Mouse (Mus musculus) midbrain, embryonic 14.5 days (tissue): ENCODE results near the gene Prima1. TPM values are rescaled to one million over a fixed set of nuclear protein-coding genes. Genes with fewer than 3 reads are reported as not detected.

Experiments
- ATAC-seq: fragments of 200-750 bp; cut with Nextera tagmentation; 2 replicates; pipeline ENCODE4 v1.8.0; 2017; ENCODE audit warnings: moderate number of reproducible peaks, moderate library complexity; ENCODE audit not compliant: low FRiP score, low TSS enrichment
- DNase-seq: peaks from one replicate; pipeline ENCODE4 v3.0.0-alpha.2; 2015
- H3K27ac ChIP-seq: fragments of 300-500 bp; sonication (generic); replicated peaks from 2 replicates; pipeline ENCODE4 v1.5.1; 2014; ENCODE audit warnings: mild to moderate bottlenecking, low read depth, low read length, moderate library complexity
- H3K27me3 ChIP-seq: fragments of 300-500 bp; sonication (generic); 2 replicates; pipeline ENCODE4 v1.6.1; 2014; ENCODE audit warnings: low read length, control low read depth, mixed read lengths; ENCODE audit not compliant: control insufficient read depth, insufficient read depth
- H3K36me3 ChIP-seq: fragments of 300-500 bp; sonication (generic); 2 replicates; pipeline ENCODE4 v1.6.1; 2014; ENCODE audit warnings: low read length, control low read depth; ENCODE audit not compliant: control insufficient read depth, insufficient read depth
- H3K4me1 ChIP-seq: fragments of 300-500 bp; sonication (generic); 2 replicates; pipeline ENCODE4 v1.6.1; 2014; ENCODE audit warnings: mild to moderate bottlenecking, antibody characterized with exemption, low read length, control low read depth; ENCODE audit not compliant: control insufficient read depth, insufficient read depth
- H3K4me2 ChIP-seq: fragments of 300-500 bp; sonication (generic); 2 replicates; pipeline ENCODE4 v1.6.1; 2014; ENCODE audit warnings: mild to moderate bottlenecking, low read length, moderate library complexity
- H3K4me3 ChIP-seq: fragments of 300-500 bp; sonication (generic); replicated peaks from 2 replicates; pipeline ENCODE4 v1.5.1; 2014; ENCODE audit warnings: low read depth, low read length
- H3K9ac ChIP-seq: fragments of 300-500 bp; sonication (generic); replicated peaks from 2 replicates; pipeline ENCODE4 v1.6.1; 2014; ENCODE audit warnings: mild to moderate bottlenecking, low read length, moderate library complexity
- H3K9me3 ChIP-seq: fragments of 300-500 bp; sonication (generic); 2 replicates; pipeline ENCODE4 v1.6.1; 2016; ENCODE audit warnings: low read length, control low read depth, mixed read lengths; ENCODE audit not compliant: control insufficient read depth
- WGBS: fragments of 180-500 bp; shearing (Covaris S2); extraction: QIAGEN DNeasy Blood & Tissue Kit; methylation state at CpG from one replicate; pipeline ENCODE4 v1.1.7; 2014; 5-methylcytosine and 5-hydroxymethylcytosine counted together
- polyA plus RNA-seq: library from polyadenylated mRNA; unstranded; fragments of >200 nt; fragmentation: Nextera tagmentation; extraction: Ambion mirVana; gene quantifications from 2 replicates; pipeline ENCODE4 v1.2.1, GENCODE M21; 2014

Prima1 gene
- polyA plus RNA-seq, 1 experiment from 2014 or later, result 1.1 TPM

GRCm38 (mm10) chr12:103272176-103272575 is 30.2 kb upstream of the Prima1 start:
- Histone ChIP-seq H3K4me2 (no peak overlapping the region), H3K27me3 (no peaks in the 10 kb centered on the region), H3K4me3 (no peak overlapping the region), H3K4me1 (no peaks in the 10 kb centered on the region), H3K9ac (no peak overlapping the region), H3K36me3 (no peaks in the 10 kb centered on the region), H3K27ac (no peak overlapping the region), H3K9me3 (no peaks in the 10 kb centered on the region)
- 92% methylated on average over 3 of the region's 3 CpGs for WGBS
- no peak for ATAC-seq
- no peak for DNase-seq

DNA sequence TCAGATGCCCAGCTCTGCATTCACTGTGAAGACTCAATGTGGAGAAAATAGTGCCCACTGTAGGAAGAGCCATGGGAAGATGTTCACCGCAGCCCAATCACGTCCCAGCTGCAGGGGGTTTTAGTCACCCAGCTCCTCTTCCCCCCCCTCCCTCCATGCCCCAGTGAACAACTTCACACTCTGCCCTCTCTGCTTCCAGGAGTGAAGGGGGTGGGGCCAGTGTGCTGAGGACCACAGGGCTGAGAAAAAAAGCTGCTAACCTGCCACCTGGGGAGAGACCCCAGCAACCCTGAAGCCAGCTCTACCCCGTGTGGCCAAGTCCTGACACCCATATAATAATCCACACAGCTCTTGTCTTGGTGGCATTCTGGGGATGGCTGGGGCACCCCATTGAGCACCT is 24.7 kb upstream of the Prima1 start:
- H3K4me1 ChIP-seq, result no peaks in the 10 kb centered on the region
- ATAC-seq, result no peak
- no peak overlapping the region for H3K9ac ChIP-seq
- 20% methylated on average over 3 of the region's 3 CpGs for WGBS
- no peak overlapping the region for H3K4me2 ChIP-seq
- H3K27ac ChIP-seq, result no peak overlapping the region
- no peak for DNase-seq
- H3K36me3 ChIP-seq, result no peaks in the 10 kb centered on the region
- no peaks in the 10 kb centered on the region for H3K27me3 ChIP-seq
- H3K4me3 ChIP-seq, result no peak overlapping the region
- H3K9me3 ChIP-seq, result no peaks in the 10 kb centered on the region

DNA sequence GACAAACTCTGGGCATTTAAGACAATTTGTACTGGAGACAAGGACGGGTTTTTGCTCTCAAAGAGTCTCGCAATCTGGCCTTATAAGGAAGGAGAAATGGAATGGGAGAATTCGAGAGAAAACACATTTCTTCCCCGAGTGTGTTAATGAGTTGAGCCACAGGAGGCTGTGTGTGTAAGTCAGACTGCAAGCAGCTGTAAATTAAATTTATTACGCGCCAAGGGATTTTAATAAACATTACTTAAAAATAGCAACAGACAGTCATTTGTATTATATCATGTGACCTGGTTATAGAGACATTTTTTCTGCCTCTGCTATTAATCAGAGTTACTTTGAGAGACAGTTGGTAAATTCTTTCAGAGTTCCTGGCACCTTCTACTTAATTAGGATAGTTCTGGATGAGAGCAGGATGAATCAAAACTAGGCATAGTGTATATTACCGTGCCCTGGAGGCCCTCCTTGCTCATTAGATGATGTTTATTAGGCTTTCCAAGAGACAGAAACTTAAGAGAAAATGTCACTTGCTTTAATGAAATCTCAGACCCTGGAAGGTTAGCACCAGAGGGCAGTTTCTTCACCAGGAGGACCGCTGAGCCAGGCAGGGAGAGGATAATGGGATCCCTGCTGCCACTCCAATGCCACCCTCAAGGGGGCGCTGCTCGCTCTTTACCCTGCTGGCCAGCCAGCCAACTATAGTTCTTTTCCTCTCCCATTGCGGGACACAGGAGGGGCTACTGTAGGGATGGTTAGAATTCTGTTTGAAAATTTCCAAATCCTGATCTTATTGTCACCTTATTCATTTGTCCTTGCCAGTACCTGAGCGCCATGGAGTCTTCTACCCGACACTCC is 20.3 kb upstream of the Prima1 start:
- no peak overlapping the region for H3K27ac ChIP-seq
- H3K4me3 ChIP-seq, result no peak overlapping the region
- no peak overlapping the region for H3K9ac ChIP-seq
- 68% methylated on average over 13 of the region's 13 CpGs for WGBS
- no peaks in the 10 kb centered on the region for H3K4me1 ChIP-seq
- H3K4me2 ChIP-seq, result no peak overlapping the region
- H3K36me3 ChIP-seq, result no peaks in the 10 kb centered on the region
- DNase-seq (peak; percentile 10), ATAC-seq (no peak)
- H3K9me3 ChIP-seq, result no peaks in the 10 kb centered on the region
- H3K27me3 ChIP-seq, result no peaks in the 10 kb centered on the region

DNA sequence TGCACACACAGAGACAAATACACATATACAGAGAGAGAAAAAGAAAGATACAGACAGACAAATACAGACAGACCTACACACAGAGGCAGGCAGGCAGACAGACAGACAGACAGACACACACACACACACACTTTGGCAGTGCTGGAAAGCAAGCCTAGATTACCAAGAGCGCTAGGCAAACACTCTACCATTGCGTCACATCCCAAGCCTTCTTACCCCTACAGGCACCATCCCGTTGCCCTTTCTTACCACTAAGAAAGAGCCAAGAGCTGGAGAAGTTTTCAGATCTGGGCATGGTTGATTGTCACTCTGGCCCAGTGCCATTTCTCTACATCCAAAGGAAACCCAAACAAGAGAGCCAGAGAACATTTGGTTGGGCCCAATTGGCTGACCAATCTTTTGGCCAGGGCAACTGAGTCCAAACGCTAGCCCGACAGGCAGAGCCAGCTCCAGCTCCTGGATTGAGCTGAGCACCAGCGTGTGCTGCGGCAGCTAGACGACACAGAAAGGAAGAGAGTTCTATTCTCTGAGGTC is 11.0 kb upstream of the Prima1 start:
- 92% methylated on average over 8 of the region's 8 CpGs for WGBS
- no peaks in the 10 kb centered on the region for H3K9me3 ChIP-seq
- no peak overlapping the region for H3K9ac ChIP-seq
- no peak overlapping the region for H3K27ac ChIP-seq
- ATAC-seq, result no peak
- no peaks in the 10 kb centered on the region for H3K36me3 ChIP-seq
- no peak overlapping the region for H3K4me3 ChIP-seq
- no peak for DNase-seq
- no peak overlapping the region for H3K4me2 ChIP-seq
- H3K27me3 ChIP-seq, result no peaks in the 10 kb centered on the region
- H3K4me1 ChIP-seq, result no peaks in the 10 kb centered on the region

DNA sequence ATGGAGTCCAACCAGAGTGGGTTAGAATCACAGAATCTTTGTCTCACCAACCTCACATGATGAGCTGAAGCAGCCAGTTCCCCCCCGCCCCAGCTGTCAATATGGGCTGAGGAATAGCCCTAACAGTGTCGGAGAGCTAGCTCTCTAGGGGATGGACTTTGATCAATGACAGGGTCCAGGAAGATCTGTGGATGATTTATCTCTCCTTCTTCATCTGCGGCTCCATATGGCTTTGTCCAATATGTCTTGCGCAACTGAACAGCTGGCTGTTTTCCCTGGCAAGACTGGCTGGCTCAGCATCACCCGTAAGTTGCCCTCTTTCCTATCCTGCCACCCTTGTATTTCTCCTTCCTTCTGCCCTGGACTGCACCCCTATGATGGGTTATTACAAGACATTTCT is 9.2 kb upstream of the Prima1 start:
- ATAC-seq, result no peak
- WGBS, result 92% methylated on average over 5 of the region's 5 CpGs

DNA sequence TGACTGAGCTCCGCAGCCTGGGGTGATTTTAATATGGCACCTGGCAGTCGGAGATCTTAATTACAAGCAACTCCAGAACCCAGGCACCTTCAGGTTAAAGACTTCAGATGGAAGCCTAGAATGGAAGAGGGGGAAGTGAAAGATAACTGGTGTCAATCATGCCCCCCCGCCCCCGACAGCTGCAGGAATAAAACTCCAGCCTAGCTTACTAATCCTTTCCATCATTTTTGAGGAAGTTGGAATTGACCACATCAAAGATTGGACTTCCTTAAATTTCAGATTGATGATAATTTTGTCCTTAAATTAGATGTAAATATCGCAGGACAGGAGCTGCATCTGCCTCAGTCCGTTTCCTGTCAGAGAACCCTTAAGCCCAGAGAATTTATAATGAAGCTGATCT is 8.4 kb upstream of the Prima1 start:
- no peaks in the 10 kb centered on the region for H3K27me3 ChIP-seq
- no peaks in the 10 kb centered on the region for H3K9me3 ChIP-seq
- H3K27ac ChIP-seq, result no peak overlapping the region
- H3K9ac ChIP-seq, result no peak overlapping the region
- no peak for ATAC-seq
- DNase-seq, result no peak
- H3K4me1 ChIP-seq, result no peaks in the 10 kb centered on the region
- no peak overlapping the region for H3K4me2 ChIP-seq
- WGBS, result 88% methylated on average over 6 of the region's 6 CpGs
- no peak overlapping the region for H3K4me3 ChIP-seq
- no peaks in the 10 kb centered on the region for H3K36me3 ChIP-seq

More for the DNA sequence above, 9.2 kb upstream of the Prima1 start:
- no peak overlapping the region for H3K9ac ChIP-seq
- no peaks in the 10 kb centered on the region for H3K9me3 ChIP-seq
- DNase-seq, result no peak
- H3K36me3 ChIP-seq, result no peaks in the 10 kb centered on the region
- H3K27me3 ChIP-seq, result no peaks in the 10 kb centered on the region
- H3K4me1 ChIP-seq, result no peaks in the 10 kb centered on the region
- no peak overlapping the region for H3K4me2 ChIP-seq
- H3K4me3 ChIP-seq, result no peak overlapping the region
- no peak overlapping the region for H3K27ac ChIP-seq

DNA sequence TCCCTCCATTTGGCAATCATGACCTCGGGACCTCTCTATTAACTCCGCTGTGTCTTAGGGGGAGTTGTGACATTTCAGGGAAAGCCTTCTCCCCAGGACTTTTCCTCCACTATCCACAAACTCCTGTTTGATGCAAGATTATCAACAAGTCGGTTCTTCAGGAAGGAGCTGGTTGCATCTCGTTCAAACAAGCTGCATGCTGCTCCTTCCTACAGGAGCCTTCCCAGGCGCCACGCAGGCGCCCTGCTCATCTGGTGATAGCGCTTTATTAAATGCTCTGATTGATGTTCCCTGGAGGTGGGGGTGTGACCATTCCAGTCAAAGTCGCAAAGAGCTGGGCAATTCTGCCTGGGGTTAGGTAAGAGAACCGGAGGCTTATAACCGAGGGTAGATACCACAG is 1.1 kb upstream of the Prima1 start:
- 0 out of 2 replicates have a peak, but pooled peaks cover 3% of the 10 kb centered on the region for H3K27me3 ChIP-seq
- DNase-seq (peak; percentile 53), ATAC-seq (no peak)
- no peaks in the 10 kb centered on the region for H3K9me3 ChIP-seq
- H3K4me2 ChIP-seq, result peak overlapping the region; percentile 95
- H3K4me1 ChIP-seq, result peaks cover 12% of the 10 kb centered on the region; the same call in 1 of the 2 replicates
- H3K36me3 ChIP-seq, result no peaks in the 10 kb centered on the region
- peak overlapping the region; percentile 75; the same call in 1 of the 2 replicates for H3K9ac ChIP-seq
- 4% methylated on average over 11 of the region's 11 CpGs for WGBS
- H3K4me3 ChIP-seq, result peak overlapping the region; percentile 71
- H3K27ac ChIP-seq, result 0 out of 2 replicates have a peak overlapping the region, but pooled peaks have one; percentile 77

GRCm38 (mm10) chr12:103242591-103243025 is 658 bp upstream of the Prima1 start:
- ATAC-seq, result peak; percentile 81
- 0 out of 2 replicates have a peak, but pooled peaks cover 3% of the 10 kb centered on the region for H3K27me3 ChIP-seq
- DNase-seq, result peak; percentile 87
- peak overlapping the region; percentile 75 for H3K9ac ChIP-seq
- H3K4me1 ChIP-seq, result peaks cover 12% of the 10 kb centered on the region; the same call in 1 of the 2 replicates
- H3K9me3 ChIP-seq, result no peaks in the 10 kb centered on the region
- peak overlapping the region; percentile 95 for H3K4me2 ChIP-seq
- peak overlapping the region; percentile 71 for H3K4me3 ChIP-seq
- peak overlapping the region; percentile 77 for H3K27ac ChIP-seq
- 0% methylated on average over 34 of the region's 34 CpGs for WGBS
- no peaks in the 10 kb centered on the region for H3K36me3 ChIP-seq
